Mouse (Mus musculus): Measurements from ENCODE around the gene Hist2h4.
"Not testable (repeated sequence)": the region's sequence is repeated elsewhere in the genome, so short reads cannot be mapped to it uniquely, and the experiment has no call there.

Gene Hist2h4

DNA sequence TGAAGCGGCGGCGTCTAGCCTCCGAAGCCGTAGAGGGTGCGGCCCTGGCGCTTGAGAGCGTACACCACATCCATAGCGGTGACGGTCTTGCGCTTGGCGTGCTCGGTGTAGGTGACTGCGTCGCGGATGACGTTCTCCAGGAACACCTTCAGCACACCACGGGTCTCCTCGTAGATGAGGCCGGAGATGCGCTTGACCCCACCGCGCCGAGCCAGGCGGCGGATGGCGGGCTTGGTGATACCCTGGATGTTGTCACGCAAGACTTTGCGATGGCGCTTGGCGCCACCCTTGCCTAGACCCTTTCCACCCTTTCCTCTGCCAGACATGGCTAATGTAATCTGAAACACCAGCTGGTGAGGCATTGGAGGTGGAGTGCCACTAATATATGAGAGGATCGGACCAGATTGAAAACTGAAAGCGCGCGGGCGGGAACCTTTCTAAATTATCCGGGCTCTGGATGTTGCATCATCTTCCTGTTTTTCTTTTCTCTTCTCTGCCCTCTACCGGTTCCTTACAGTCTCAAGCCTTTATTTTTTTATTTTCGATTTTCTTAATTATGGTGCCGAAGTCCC lies at the start of gene Hist2h4:
Hist2h4 (minus strand) TSS at position 333 of the 572 bp plus-strand sequence.
- peak; percentile 99 for DNase-seq (ENCODE audit: low spot score in 2 of 2)

DNA sequence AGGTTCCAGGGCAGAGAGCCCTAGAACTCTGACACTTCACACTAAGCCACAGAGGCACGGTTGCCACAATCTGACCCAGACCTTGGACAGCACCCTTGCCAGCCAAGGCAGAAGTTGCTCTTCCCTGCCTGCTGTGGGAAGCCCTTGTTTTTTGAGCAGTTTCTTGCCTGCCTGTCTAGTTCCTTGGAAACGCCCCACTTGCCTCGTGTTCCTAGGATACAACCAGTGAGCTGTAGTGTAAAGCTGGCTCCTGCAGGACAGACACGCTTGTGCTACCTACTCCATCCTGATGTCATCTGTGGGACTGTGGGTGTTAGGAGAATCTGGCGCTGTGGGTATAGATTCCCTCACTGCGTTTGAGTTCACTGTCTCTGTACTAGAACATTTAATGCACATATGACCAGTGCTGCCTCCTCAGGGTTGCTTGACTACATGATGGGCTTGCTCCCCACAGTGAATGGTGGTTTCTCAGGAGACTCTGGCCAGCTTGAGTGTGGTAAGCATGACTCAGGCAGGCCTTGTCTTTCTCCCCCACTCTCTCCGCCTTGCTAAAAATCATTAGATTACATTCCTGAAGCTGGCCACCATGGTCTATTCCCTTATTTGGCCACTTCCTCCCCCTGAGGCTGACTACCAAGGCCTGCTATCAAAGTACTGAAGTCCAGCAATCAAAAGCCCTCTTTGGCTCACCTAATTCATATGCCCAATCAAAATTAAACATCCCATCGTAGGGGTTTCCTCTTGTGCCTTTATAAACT lies 49.4 kb upstream of the Hist2h4 start:
- DNase-seq (ENCODE audit: low spot score in 2 of 2) = no peak

- DNase-seq (ENCODE audit: low spot score in 2 of 2) = no peak
These were observed 46.3 kb upstream of the Hist2h4 start for GRCm38 (mm10) chr3:96309441-96309840.

GRCm38 (mm10) chr3:96306506-96306905 lies 43.4 kb upstream of the Hist2h4 start:
- DNase-seq (ENCODE audit: low spot score in 2 of 2) = no peak

GRCm38 (mm10) chr3:96302076-96302475 lies 39.0 kb upstream of the Hist2h4 start:
- DNase-seq (ENCODE audit: low spot score in 2 of 2) = no peak

- peak; percentile 38 to 52 for DNase-seq (ENCODE audit: low spot score in 2 of 2)
These were observed 37.8 kb upstream of the Hist2h4 start for GRCm38 (mm10) chr3:96300706-96301529.

DNA sequence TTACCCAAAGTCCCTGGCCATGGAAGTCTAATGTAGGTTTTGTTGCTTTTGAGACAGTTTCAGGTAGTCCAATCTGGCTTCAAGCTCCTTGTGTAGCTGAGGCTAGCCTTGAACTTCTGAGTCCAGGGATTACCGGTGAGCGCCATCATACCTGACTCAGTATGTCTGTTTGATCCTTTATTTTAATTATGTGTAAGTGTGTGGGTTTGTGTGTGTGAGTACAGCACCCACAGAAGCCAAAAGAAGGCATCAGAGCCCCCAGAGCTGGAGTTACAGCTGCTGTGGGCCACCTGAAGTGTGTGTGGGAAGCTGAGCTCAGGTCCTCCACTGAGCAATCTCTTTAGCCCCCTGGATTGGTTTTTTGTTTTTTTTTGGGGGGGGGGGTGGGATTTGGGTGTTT lies 36.5 kb upstream of the Hist2h4 start:
- DNase-seq (ENCODE audit: low spot score in 2 of 2) = no peak

DNA sequence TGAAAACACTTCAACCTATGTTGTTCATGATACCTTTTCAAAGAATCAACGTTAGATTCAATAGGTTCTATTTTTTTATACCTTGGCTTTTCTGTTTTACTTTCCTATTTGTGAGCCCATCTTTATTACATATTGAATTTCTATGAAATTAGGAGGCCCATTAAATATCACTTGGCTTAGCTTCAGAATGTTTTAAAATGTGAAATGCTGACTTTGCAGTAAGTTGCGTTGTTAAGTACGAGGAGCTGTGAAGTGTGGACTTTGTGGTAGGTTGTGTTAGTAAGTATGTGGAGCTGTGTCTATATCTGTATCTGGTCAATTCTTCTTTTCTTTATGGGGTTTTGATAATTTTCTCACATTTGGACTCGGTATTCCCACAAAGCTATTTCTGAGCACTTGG lies 35.2 kb upstream of the Hist2h4 start:
- no peak for DNase-seq (ENCODE audit: low spot score in 2 of 2)

GRCm38 (mm10) chr3:96293787-96294186 lies 30.7 kb upstream of the Hist2h4 start, which contains the start of gene Fcgr1:
Fcgr1 (minus strand) TSS chr3:96293969.
- DNase-seq (ENCODE audit: low spot score in 2 of 2) = peak; percentile 18 to 20

DNA sequence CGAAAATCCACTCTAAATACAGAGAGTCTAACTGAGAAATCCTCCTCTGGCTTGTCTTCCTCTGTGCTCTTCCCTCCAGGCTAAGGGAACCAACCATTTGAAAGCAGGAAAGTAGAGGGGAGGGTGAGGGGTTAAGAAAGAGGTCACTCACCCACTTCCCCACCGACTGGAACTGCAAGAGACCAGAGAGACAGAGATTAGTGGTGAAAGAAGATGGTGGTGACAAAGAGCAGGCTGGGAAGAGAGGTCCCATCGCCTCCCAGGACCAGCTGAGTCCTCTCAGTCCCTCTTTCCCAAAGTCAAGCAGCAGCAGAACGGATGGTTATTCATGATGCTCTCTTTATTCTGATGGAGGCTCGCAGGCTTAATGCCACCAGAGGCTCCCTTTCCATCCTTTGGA lies 30.3 kb upstream of the Hist2h4 start:
- DNase-seq (ENCODE audit: low spot score in 2 of 2) = no peak

- DNase-seq (ENCODE audit: low spot score in 2 of 2) = no peak
These were observed 29.5 kb upstream of the Hist2h4 start for GRCm38 (mm10) chr3:96292641-96293040.

GRCm38 (mm10) chr3:96290727-96291126 lies 27.6 kb upstream of the Hist2h4 start:
- DNase-seq (ENCODE audit: low spot score in 2 of 2) = not testable (repeated sequence)

DNA sequence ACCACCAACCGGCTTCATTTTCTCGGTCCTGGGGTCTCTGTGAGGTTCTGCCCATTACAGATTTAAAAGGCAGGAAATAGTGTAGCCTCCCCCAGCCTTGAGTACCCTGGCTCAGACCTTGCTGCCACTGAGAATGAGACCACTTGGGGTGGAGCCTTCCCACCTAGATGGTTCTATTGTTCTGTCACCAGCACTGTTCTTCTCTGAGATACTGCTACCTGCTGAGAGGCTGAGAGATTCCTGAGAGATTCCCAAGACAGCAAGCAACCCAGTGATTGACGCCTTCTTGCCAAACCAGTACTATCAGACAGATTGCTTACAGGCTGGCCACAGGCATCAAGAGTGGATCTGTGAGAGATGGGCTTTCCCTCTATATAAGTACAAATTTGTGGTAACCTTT lies 26.1 kb upstream of the Hist2h4 start:
- DNase-seq (ENCODE audit: low spot score in 2 of 2) = no peak

DNA sequence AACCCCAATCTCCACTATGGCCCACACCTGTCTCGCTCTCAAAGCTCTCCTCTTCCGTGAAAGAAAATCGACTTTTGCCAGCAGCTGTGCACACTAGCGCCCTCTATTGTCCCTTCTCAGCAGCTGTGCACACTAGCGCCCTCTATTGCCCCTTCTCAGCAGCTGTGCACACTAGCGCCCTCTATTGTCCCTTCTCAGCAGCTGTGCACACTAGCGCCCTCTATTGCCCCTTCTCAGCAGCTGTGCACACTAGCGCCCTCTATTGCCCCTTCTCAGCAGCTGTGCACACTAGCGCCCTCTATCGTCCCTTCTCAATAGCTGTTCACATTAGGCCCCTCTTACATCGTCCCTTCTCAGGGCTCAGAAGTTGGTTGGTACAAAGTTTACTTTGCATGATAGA lies 24.2 kb upstream of the Hist2h4 start:
- DNase-seq (ENCODE audit: low spot score in 2 of 2) = not testable (repeated sequence)

GRCm38 (mm10) chr3:96284457-96284856 lies 21.3 kb upstream of the Hist2h4 start:
- no peak for DNase-seq (ENCODE audit: low spot score in 2 of 2)

GRCm38 (mm10) chr3:96280660-96281059 lies 17.5 kb upstream of the Hist2h4 start:
- DNase-seq (ENCODE audit: low spot score in 2 of 2) = no peak

GRCm38 (mm10) chr3:96277800-96278624 lies 14.9 kb upstream of the Hist2h4 start:
- DNase-seq (ENCODE audit: low spot score in 2 of 2) = peak; percentile 91 to 92

- peak in 1 of 2 experiments; percentile 11 for DNase-seq (ENCODE audit: low spot score in 2 of 2)
These were observed 14.3 kb upstream of the Hist2h4 start for GRCm38 (mm10) chr3:96277428-96277799.

DNA sequence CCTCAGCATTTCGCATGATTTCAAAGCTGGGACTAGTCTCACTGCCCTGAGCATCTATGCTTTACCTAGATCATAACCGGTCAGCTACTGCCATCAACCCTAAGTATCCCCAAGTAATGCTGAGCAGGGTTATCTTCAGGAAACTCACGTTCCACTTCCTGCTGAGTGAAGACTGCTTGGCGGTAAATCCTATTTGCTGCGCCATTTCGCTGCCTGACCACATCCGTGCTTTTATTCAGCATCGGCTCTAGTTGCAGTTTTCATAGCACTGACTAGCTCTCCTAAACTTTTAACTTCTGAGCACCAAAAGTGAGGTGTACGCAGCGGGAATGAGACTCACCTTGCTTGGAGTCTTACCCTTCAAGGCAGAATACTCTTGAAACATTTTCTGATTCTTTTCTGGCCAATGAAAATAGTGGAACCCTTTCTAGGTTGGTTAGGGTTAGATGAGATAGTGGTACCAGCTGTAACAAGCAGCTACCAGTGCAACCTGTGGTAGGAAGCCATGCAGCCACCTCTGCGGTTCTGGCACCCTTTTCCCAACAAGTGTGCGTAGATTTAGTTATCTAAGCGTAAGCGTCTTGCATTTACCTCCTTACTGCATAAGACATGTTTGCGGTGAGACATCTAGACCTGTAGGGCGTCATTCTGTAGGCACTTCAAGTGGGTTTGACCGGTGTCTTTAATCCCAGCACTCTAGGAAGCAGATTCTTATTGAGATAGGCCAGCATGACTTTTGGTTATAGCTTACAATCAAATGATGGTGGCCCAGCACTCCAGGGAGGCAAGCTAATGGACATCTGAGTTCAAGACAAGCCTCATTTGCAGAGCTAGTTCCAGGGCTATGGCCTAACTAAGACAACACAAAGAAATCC lies 10.7 kb upstream of the Hist2h4 start:
- DNase-seq (ENCODE audit: low spot score in 2 of 2) = no peak
